ENCODE assay signal across 8 mouse cellular contexts in genomic region chr10:126900821-126901487, GRCm38 (mm10). TPM values are rescaled to one million over a fixed set of nuclear protein-coding genes. Genes with fewer than 3 reads are reported as not detected.
A peak's percentile ranks its signal among the peaks of the same experiment; 100 is the strongest.
DNase-seq lines count a peak whose midpoint lies in the region; ATAC-seq lines count a peak whose summit lies in the region.

Gene Atp23 (minus strand): TSS chr10:126901355.

- no peaks in the 10 kb centered on the region; the same call in 1 of the 2 replicates for H3K4me1 ChIP-seq in intestine, embryonic 16.5 days (ENCODE audit: control insufficient read depth, insufficient read depth, low read length)

- no peaks in the 10 kb centered on the region for H3K27me3 ChIP-seq in intestine, embryonic 16.5 days (replicated peaks; ENCODE audit: control insufficient read depth, insufficient read depth, low read length)

- intact Hi-C loops in left cerebral cortex, postnatal 25 days (cut with DNase I) = no loop called here

- WGBS in intestine, embryonic 16.5 days = under 1% methylated on average over 54 of the region's 56 CpGs

- H3K4me3 ChIP-seq in intestine, embryonic 16.5 days (ENCODE audit: low read length) = peak within 1 kb of the TSS; percentile 87

- H3K36me3 ChIP-seq in intestine, embryonic 16.5 days (ENCODE audit: control insufficient read depth, insufficient read depth, low read length) = no peaks in the 10 kb centered on the region

- DNase-seq in adrenal gland, adult 8-10 months = peak; percentile 86
- peak; percentile 94 for DNase-seq in embryo, embryonic 9.5 days (ENCODE audit: extremely low spot score)
- peak; percentile 93 for DNase-seq in gastrocnemius, postnatal 4 days (ENCODE audit: low spot score in 2 of 2)
- peak; percentile 88 for DNase-seq in left cerebral cortex, postnatal 25 days (ENCODE audit: low spot score in 2 of 2)
- peak; percentile 89 for DNase-seq in mesoderm, embryonic 11.5 days (ENCODE audit: low read depth, low spot score)
- peak; percentile 90 for DNase-seq in right cerebral cortex, postnatal 25 days
- DNase-seq in urinary bladder, postnatal 36 days (ENCODE audit: low spot score in 2 of 2) = peak; percentile 90 to 95

- H3K4me2 ChIP-seq in intestine, embryonic 16.5 days (ENCODE audit: low read depth, low read length) = peak within 1 kb of the TSS; percentile 99

- peak within 1 kb of the TSS; percentile 92 for H3K9ac ChIP-seq in intestine, embryonic 16.5 days (ENCODE audit: low read depth, low read length)

- ATAC-seq in intestine, embryonic 16.5 days = peak; percentile 88

- H3K27ac ChIP-seq in intestine, embryonic 16.5 days (ENCODE audit: low read length) = peak within 1 kb of the TSS; percentile 41

- H3K9me3 ChIP-seq in intestine, embryonic 16.5 days (ENCODE audit: control insufficient read depth, low read length) = no peaks in the 10 kb centered on the region

RNA-seq across cellular contexts. Expression of gene Atp23, which starts in this region (rescaled TPM):
- 1 to 10 TPM; 7.6 to 8.8 (median 8.5) TPM for total RNA-seq in adrenal gland, adult 8-10 months (2022)
- total RNA-seq in gastrocnemius, postnatal 4 days (2021) = 1 to 10 TPM; 4.3 to 5.4 TPM
- 14.8 and 15.3 TPM in 2 replicates for polyA plus RNA-seq in intestine, embryonic 16.5 days (2015; fragmentation: Nextera tagmentation; extraction: Ambion mirVana)
- total RNA-seq in left cerebral cortex, postnatal 25 days (2021) = 1 to 10 TPM; 9.2 to 9.7 TPM

Comparison
In these comparisons a context has a peak if more than half of its experiments do, and no peak if none do; other contexts are left out.
1. Peak in every context shown above with its lines: DNase-seq, ATAC-seq, H3K4me3 ChIP-seq and H3K27ac ChIP-seq.